Mouse (Mus musculus): Measurements from ENCODE around the gene Trim31.

The Trim31 gene

DNA sequence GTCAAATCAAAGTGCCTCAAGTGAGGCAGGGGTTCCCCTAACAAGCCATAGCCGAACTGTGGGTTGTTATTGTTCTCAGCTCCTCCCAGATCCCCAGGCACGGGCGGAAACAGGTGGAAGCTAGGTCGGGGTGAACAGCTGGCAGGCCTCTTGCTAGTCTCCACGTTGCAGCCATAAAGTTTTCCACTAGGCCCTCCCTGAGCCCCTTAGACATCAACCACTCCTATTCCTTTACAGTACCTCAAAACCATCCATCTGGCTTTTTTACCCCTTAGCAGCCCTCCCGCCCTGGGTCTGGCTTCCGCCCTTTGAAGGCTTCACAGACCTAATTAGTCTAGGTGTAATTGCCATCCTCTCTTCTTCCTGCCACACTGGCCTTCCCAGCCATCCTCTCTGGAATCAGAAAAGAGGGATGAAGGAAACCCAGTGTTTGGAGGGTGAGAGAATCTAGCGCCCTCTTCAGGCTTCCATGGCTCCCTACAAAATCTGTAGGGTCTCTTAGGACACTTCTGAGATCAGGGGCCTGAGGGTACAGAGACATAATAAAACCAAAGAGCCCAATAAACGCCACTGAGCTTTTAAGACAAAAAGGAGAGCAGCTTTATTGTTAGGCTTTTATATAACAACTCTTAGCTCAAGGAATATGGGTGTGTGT, 46.3 kb downstream of the Trim31 start:
- peak; percentile 71 for DNase-seq (ENCODE audit: low read depth, low spot score)

DNA sequence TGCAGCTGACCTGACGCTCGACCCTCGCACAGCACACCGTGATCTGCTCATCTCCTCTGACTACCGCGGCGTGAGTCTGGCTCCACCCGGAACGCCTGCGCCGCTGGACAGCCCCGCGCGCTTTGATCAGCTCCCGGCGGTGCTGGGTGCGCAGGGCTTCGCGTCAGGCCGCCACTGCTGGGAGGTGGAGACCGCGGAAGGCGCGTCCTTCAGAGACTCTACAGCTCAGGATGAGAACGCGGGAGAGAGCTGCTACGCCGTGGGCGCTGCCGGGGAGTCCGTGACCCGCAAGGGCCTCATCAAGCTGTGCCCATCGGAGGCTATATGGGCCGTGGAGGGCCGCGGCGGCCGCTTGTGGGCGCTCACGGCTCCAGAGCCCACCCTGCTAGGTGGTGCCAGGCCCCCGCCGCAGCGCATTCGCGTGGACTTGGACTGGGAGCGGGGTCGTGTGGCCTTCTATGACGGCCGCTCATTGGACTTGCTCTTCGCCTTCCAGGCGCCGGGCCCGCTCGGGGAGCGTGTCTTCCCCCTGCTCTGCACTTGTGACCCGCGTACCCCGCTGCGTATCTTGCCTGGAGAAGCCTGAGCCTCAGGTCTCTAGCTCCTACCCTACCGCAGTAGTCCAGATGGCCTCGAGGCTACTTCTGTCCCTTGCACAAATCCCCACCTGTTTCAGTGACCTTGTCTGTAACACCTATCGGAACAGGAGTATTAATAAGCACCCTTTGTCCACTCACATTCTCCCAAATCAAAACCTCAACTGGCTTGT, 49.3 kb downstream of the Trim31 start:
- DNase-seq (ENCODE audit: low read depth, low spot score) = peak; percentile 48

DNA sequence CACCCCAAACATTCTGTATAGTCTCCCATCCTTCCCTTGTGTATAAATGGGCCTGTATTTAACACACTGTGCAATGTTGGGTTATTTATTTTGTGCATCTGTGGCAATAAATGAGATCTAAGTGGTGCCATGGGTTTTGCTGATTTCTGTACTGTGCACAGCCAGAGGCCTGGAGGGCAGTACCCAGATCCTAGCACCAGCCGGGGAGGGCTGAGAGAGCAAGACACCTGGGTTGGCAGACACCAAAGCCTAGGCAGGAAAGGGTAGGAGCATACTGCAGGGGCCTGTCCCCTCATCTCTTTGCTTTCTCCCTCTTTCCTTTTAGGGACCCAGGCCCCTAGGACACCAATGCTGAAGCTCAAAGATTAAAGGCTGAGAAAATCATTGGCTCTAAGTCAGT, 50.4 kb downstream of the Trim31 start:
- no peak for DNase-seq (ENCODE audit: low read depth, low spot score)

DNA sequence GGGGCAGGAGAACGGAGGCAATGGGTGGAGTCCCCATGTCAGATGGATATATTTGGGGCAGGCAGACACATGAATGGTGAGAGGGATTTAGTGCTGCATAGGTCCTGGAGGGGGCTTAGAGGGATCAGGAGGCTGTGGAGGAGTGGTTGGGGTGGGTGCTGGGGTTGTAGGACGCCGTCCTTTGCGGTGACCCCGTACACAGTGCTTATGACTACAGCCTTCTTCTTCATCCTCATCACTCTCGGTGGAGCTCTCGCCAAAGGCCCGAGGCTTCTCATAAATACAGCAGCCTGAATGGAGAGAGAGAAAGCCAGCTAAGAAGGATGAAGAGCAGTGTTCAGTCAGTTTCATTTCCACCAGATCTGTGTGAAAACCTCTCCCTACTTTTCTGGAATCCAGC, 51.3 kb downstream of the Trim31 start:
- DNase-seq (ENCODE audit: low read depth, low spot score) = no peak

DNA sequence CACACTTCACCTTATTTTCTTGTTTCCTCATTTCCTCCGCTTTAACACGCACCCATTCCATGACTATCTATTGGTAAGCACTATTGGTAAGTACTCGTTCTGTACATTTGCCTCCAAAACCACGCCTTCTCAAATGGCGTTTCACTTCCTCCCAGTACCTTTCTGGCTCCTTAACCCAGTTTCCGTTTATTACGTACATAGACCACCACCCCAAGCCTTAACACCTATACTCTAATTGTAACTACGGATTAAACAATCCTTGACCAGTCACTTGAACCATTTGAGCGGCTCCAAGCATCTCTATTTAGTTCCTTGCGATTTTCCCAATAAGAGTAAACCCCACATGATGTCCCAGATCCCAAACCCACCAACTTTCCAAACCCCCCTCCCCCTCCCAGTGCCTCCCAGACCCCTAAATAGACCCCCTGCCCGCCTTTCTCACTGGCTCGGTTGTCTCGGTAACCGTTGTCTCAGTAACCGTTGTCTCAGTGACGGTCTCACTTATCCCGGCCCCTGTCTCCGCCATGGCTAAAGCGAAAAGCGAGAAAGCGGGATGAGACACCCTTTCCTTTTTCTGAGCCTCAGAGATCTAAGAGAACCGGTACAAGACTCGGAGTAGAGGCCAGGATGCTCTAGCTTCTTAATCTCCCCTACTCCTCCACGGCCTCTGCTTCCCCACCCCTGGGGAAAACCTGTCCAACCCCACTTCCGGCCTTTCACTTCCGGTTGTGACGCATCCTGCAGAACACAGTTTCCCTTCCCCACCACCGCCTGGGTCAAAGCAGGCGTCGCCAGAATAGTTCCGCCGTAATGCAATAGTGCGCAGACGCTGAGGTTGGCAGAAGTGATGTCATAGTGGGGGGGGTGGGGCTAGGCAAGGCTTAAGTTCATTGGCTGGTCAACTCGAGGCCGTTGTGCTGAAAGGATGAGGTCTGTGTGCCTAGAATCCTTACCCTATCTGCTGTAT, 53.3 kb downstream of the Trim31 start, which contains the start of gene Ppp1r11:
TSS of gene Ppp1r11 (minus strand) at position 761 of the 967 bp plus-strand sequence.
- peak; percentile 97 for DNase-seq (ENCODE audit: low read depth, low spot score)

DNA sequence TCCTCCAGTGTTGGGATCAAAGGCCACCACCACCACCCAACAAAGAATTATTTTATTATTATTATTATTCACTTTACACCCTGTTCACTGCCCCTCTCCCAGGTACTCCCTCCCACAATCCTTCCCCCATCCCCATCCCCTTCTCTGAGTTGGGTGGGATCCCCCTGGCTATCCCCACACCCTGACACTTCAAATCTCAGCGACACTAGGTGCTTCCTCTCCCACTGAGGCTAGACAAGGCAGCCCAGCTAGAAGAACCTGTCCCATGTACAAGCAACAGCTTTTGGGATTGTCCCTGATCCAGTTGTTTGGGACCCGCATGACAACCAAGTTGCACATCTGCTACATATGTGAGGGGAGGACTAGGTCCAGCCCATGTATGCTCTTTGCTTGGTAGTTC, 54.7 kb downstream of the Trim31 start:
- no peak for DNase-seq (ENCODE audit: low read depth, low spot score)

DNA sequence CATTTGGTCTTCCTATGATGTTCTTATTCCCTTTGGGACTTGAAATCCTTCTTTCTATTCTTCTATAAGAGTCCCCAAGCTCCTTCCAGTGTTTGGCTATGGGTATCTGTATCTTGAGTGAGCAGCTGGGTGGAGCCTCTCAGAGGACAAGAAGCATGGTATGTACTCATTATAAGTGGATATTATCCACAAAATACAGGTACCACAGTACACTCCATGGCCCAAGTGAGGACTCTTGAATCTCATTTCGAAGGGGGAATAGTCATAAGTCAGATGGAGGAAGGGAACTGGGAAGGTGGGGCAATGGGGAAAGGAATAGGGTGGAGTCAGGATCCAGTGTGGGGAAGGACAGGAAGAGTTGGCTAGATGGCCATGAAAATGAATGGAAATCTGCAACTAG, 55.1 kb downstream of the Trim31 start:
- DNase-seq (ENCODE audit: low read depth, low spot score) = no peak

DNA sequence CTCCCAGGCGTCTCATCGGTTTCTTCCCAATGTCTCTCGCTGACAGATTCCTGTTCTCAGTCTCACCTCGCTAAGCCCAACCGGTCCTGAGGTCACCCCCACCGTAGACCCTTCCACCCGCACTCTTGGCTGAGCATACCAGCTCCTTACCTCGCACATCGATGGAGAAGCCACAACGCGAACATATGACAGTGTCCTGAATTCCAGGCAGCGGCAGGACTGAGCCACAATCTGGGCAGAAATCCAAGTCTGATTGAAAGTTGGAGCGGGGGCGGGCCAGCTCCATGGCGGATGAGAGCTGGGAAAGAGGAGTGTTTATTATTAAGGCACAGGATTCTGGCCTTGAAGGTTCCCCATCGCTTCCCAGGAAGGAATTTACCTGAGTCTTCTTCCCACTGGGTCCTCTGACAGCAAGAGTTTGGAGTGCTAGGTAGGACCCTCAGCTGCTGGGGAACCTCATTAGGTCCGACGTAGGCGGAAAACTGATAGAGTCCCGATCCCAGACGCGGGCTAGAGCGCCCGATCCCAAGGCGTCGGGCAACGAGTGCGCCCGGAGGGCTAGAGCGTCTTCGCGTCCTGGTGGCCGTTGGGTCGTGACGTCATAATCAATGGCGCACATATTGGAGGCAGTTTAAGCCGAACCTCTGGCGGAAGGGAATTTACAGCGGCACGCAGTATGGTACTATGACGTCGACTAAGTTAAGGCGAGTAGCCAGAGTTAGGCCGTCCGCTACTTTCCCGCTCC, 60.3 kb downstream of the Trim31 start, which contains the start of the genes Znrd1 and Znrd1as:
TSS of gene Znrd1 (minus strand) at position 561 of the 745 bp plus-strand sequence.
TSS of gene Znrd1as (plus strand) at position 594 of the 745 bp plus-strand sequence.
- peak; percentile 93 for DNase-seq (ENCODE audit: low read depth, low spot score)

DNA sequence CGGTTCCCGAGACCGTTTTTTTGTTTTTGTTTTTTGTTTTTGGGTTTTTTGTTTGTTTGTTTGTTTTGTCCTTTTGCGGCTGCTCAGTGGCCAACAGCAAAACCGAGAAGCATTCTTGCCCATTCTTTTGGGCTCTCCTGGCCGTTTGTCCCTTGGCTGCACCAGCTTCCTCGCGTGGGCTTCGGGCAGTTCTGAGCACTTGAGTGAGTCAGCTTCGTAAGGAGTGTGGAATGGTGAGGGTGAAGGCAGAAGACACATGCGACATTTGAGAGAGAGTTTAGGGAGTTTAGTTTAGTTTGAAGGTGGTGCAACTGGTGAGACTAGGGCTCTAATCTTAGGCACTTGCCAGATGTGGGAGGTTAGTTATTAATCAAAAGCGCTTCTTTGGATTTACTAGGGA, 61.0 kb downstream of the Trim31 start:
- no peak for DNase-seq (ENCODE audit: low read depth, low spot score)
